ENCODE assay signal across 24 mouse cellular contexts in the genomic region with DNA sequence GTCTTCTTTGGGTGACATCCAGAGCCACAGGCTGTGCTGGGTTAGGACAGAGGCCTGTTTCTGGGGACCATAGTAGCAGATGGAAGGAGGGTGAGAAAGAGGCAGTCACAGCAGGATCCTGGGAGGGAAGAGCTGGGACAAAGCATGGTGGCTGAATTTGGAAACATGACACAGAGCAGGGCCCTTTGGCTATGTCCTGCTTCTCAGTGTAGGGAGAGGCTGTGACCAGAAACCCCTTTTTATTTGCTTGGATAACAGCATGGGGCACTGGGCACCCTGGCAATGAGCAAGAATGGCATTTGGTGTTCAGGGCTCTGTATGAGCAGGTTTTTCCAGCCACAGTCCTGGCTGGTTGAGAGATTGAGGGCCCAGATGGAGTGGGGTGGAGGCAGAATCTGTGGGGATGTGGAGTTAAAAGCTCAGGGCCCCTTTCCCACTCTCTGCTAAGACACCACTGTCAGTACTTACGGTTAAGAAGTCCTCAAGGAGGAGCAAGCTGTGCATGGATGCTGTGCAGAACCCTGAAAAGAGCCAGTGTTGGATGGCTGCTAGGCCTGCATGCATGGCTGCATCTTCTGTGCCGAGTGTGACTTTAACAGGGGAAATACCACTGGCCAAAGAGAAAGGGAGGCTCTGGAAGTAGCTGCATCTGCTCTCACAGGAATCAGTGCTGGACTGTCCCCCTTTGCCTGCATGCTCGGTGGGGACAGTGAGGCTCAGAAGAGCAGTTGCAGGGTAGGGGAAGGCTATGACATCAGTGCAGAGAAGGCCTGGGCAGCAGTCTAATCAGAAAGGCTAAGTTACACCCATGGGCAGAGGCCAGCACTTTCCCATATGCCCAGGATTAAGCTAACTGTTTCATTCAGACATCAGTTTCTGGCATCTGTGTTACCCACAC. TPM values are rescaled to one million over a fixed set of nuclear protein-coding genes. Genes with fewer than 3 reads are reported as not detected.
DNase-seq lines count a peak whose midpoint lies in the region; ATAC-seq and TF ChIP-seq lines count a peak whose summit lies in the region.
"Had no signal": no experiment of that assay in that cellular context is flagged by ENCODE, and none has a peak within 500 bp of the region (broad histone marks: within the 10 kb centered on the region; RNA-seq: fewer than 3 reads in every experiment).

No protein-coding gene starts in this region.

- no peak overlapping the region for H3K4me2 ChIP-seq in midbrain, embryonic 15.5 days
- no peak overlapping the region for H3K4me2 ChIP-seq in hindbrain, postnatal 0 days (ENCODE audit: low read depth, low read length)
- H3K4me2 ChIP-seq: forebrain, embryonic 13.5 days; heart, embryonic 12.5 days; kidney, embryonic 15.5 days; liver, embryonic 11.5 days; lung, embryonic 14.5 days had no signal

- DNase-seq in midbrain, embryonic 10.5 days (ENCODE audit: low spot score): peak; percentile 39
- DNase-seq in cerebellum, postnatal 10 days: peak; percentile 62 to 73
- DNase-seq in hindbrain, postnatal 0 days (ENCODE audit: low spot score): no peak
- no peak for DNase-seq in heart, postnatal 14 days
- DNase-seq in ovary, adult 18-20 months (ENCODE audit: low spot score): no peak
- no peak for DNase-seq in adrenal gland, postnatal 10 days
- DNase-seq: heart, postnatal 4 days; layer of hippocampus, postnatal 36 days; lung, embryonic 14.5 days; right cerebral cortex, postnatal 25 days had no signal

- peaks cover 54% of the 10 kb centered on the region for H3K27me3 ChIP-seq in midbrain, embryonic 10.5 days (ENCODE audit: low read depth, poor library complexity, severe bottlenecking)
- H3K27me3 ChIP-seq in midbrain, embryonic 15.5 days (replicated peaks): no peaks in the 10 kb centered on the region
- no peaks in the 10 kb centered on the region for H3K27me3 ChIP-seq in hindbrain, postnatal 0 days (ENCODE audit: insufficient read depth, low read length)

- no peaks in the 10 kb centered on the region for H3K36me3 ChIP-seq in midbrain, embryonic 10.5 days
- no peaks in the 10 kb centered on the region for H3K36me3 ChIP-seq in midbrain, embryonic 15.5 days (replicated peaks)
- no peaks in the 10 kb centered on the region for H3K36me3 ChIP-seq in hindbrain, postnatal 0 days (ENCODE audit: insufficient read depth, low read length)
- H3K36me3 ChIP-seq: heart, embryonic 12.5 days; kidney, embryonic 15.5 days; limb, embryonic 10.5 days had no signal

- no peaks in the 10 kb centered on the region for H3K9me3 ChIP-seq in midbrain, embryonic 10.5 days (replicated peaks)
- no peaks in the 10 kb centered on the region for H3K9me3 ChIP-seq in midbrain, embryonic 15.5 days
- H3K9me3 ChIP-seq in hindbrain, postnatal 0 days (ENCODE audit: low read length): no peaks in the 10 kb centered on the region
- H3K9me3 ChIP-seq: forebrain, embryonic 13.5 days; heart, embryonic 12.5 days; kidney, embryonic 15.5 days; limb, embryonic 10.5 days had no signal

- peak overlapping the region; percentile 25; the same call in 1 of the 2 replicates for H3K4me3 ChIP-seq in midbrain, embryonic 10.5 days
- H3K4me3 ChIP-seq in midbrain, embryonic 15.5 days: no peak overlapping the region
- no peak overlapping the region for H3K4me3 ChIP-seq in hindbrain, postnatal 0 days (ENCODE audit: low read length)
- H3K4me3 ChIP-seq: forebrain, embryonic 13.5 days; heart, embryonic 12.5 days; kidney, embryonic 15.5 days; limb, embryonic 10.5 days had no signal

- H3K4me1 ChIP-seq in midbrain, embryonic 10.5 days: peaks cover 65% of the 10 kb centered on the region
- H3K4me1 ChIP-seq in midbrain, embryonic 15.5 days: 0 out of 2 replicates have a peak, but pooled peaks cover 3% of the 10 kb centered on the region
- peaks cover 15% of the 10 kb centered on the region for H3K4me1 ChIP-seq in hindbrain, postnatal 0 days (ENCODE audit: insufficient read depth, low read length)
- H3K4me1 ChIP-seq: forebrain, embryonic 13.5 days; heart, embryonic 12.5 days; kidney, embryonic 15.5 days; limb, embryonic 10.5 days had no signal

- intact Hi-C loops in heart, postnatal 14 days (cut with DNase I): no loop called here

- H3K9ac ChIP-seq in midbrain, embryonic 15.5 days: no peak overlapping the region
- peak overlapping the region; percentile 24; the same call in 1 of the 2 replicates for H3K9ac ChIP-seq in hindbrain, postnatal 0 days (replicated peaks; ENCODE audit: low read length)
- H3K9ac ChIP-seq: forebrain, embryonic 13.5 days; heart, embryonic 12.5 days; kidney, embryonic 15.5 days; lung, embryonic 14.5 days had no signal

- ATAC-seq in midbrain, embryonic 15.5 days (replicated peaks): no peak
- ATAC-seq in hindbrain, postnatal 0 days: peak; percentile 54
- ATAC-seq: forebrain, embryonic 13.5 days; intestine, embryonic 16.5 days had no signal

- TF ChIP-seq CTCF in hindbrain, postnatal 0 days (IDR thresholded peaks at IDR 0.05; ENCODE audit: low read depth): no peak

- H3K27ac ChIP-seq in midbrain, embryonic 10.5 days (replicated peaks): peak overlapping the region; percentile 82
- no peak overlapping the region for H3K27ac ChIP-seq in midbrain, embryonic 15.5 days
- H3K27ac ChIP-seq in hindbrain, postnatal 0 days: peak overlapping the region; percentile 36; the same call in 1 of the 2 replicates
- H3K27ac ChIP-seq: forebrain, embryonic 13.5 days; kidney, embryonic 15.5 days; limb, embryonic 10.5 days had no signal

- WGBS in midbrain, embryonic 10.5 days: 15% methylated on average over 3 of the region's 3 CpGs
- WGBS in midbrain, embryonic 15.5 days: 13% methylated on average over 3 of the region's 3 CpGs
- WGBS in hindbrain, postnatal 0 days: 17% methylated on average over 3 of the region's 3 CpGs

RNA-seq across cellular contexts. Expression of a gene that starts 26.0 kb away (rescaled TPM):
- polyA plus RNA-seq in midbrain, embryonic 10.5 days (2016; fragmentation: Nextera tagmentation; extraction: Ambion mirVana): 0.84 and 1.1 TPM in 2 replicates
- 0.93 and 1.5 TPM in 2 replicates for polyA plus RNA-seq in midbrain, embryonic 15.5 days (2015; fragmentation: Nextera tagmentation; extraction: Ambion mirVana)
- total RNA-seq in hindbrain, postnatal 0 days (2014; rRNA removed): 33.8 and 35.1 TPM in 2 replicates
- 0.98 and 1.1 TPM in 2 replicates for polyA plus RNA-seq in hindbrain, postnatal 0 days (2015; fragmentation: Nextera tagmentation; extraction: Ambion mirVana)
- total RNA-seq in heart, postnatal 14 days (2021): not detected
- total RNA-seq in adrenal gland, postnatal 10 days (2021): not detected
- total RNA-seq: common myeloid progenitor, adult 5-6 weeks; heart, postnatal 4 days; megakaryocyte progenitor cell, adult 5-6 weeks had no signal
- polyA plus RNA-seq: embryonic facial prominence, embryonic 14.5 days; heart, embryonic 12.5 days; intestine, embryonic 16.5 days; large intestine, adult 2 months; limb, embryonic 10.5 days; liver, embryonic 11.5 days; lung, embryonic 14.5 days; neural tube, embryonic 14.5 days; stomach, embryonic 16.5 days had no signal

RNA-seq across cellular contexts. Expression of a gene that starts 54.2 kb away (rescaled TPM):
- polyA plus RNA-seq in midbrain, embryonic 10.5 days (2016; fragmentation: Nextera tagmentation; extraction: Ambion mirVana): 95.4 and 137 TPM in 2 replicates
- 44.2 and 61.8 TPM in 2 replicates for polyA plus RNA-seq in midbrain, embryonic 15.5 days (2015; fragmentation: Nextera tagmentation; extraction: Ambion mirVana)
- total RNA-seq in hindbrain, postnatal 0 days (2014; rRNA removed): 43.9 and 45.6 TPM in 2 replicates
- 31.7 and 36.9 TPM in 2 replicates for polyA plus RNA-seq in hindbrain, postnatal 0 days (2015; fragmentation: Nextera tagmentation; extraction: Ambion mirVana)
- not detected for total RNA-seq in heart, postnatal 14 days (2021)
- under 1 TPM; 0.09 to 0.15 TPM for total RNA-seq in adrenal gland, postnatal 10 days (2021)
- total RNA-seq: common myeloid progenitor, adult 5-6 weeks; gastrocnemius, postnatal 4 days; heart, postnatal 4 days; megakaryocyte progenitor cell, adult 5-6 weeks had no signal
- polyA plus RNA-seq: limb, embryonic 10.5 days had no signal

Comparison
In these comparisons a context has a peak if more than half of its experiments do, and no peak if none do; other contexts are left out.
1. DNase-seq: peak in midbrain, embryonic 10.5 days (single experiment) and cerebellum, postnatal 10 days (2 of 2); none in hindbrain, postnatal 0 days (single experiment), heart, postnatal 14 days (0 of 2), ovary, adult 18-20 months (single experiment) and adrenal gland, postnatal 10 days (single experiment).
2. RNA of a gene that starts 26.0 kb away (total RNA-seq): 33.8 to 35.1 TPM in hindbrain, postnatal 0 days; not detected in adrenal gland, postnatal 10 days and not detected in heart, postnatal 14 days; every median in the first group is over 10 times any median in the second.
3. RNA of a gene that starts 54.2 kb away (total RNA-seq): 43.9 to 45.6 TPM in hindbrain, postnatal 0 days; 0.09 to 0.15 TPM in adrenal gland, postnatal 10 days and not detected in heart, postnatal 14 days; every median in the first group is over 10 times any median in the second.